Mouse (Mus musculus) C2C12 (cell line): ENCODE measurements around the gene Spc25. TPM values are rescaled to one million over a fixed set of nuclear protein-coding genes. Genes with fewer than 3 reads are reported as not detected.

Experiments used
- H3K27me3 ChIP-seq: one replicate; pipeline ENCODE4 v1.6.1; 2011; ENCODE audit not compliant: control insufficient read depth, insufficient read depth, insufficient read length
- H3K36me3 ChIP-seq: one replicate; pipeline ENCODE4 v1.6.1; 2011; ENCODE audit not compliant: control insufficient read depth, insufficient read depth
- H3K4me3 ChIP-seq: one replicate; pipeline ENCODE4 v1.5.1; 2011; ENCODE audit warnings: mild to moderate bottlenecking, control low read depth; ENCODE audit not compliant: poor library complexity, insufficient read depth, severe bottlenecking
- H3K79me2 ChIP-seq: one replicate; pipeline ENCODE4 v1.6.1; 2011; ENCODE audit not compliant: control insufficient read depth, insufficient read depth
- H3K79me3 ChIP-seq: one replicate; pipeline ENCODE4 v1.6.1; 2011; ENCODE audit warnings: low read depth, control low read depth
- H3ac ChIP-seq: one replicate; pipeline ENCODE3; 2011; ENCODE audit warnings: low read depth; ENCODE audit not compliant: control insufficient read depth, insufficient read length
- CEBPB ChIP-seq: IDR thresholded peaks from one replicate; pipeline ENCODE4 v1.6.1; 2011; ENCODE audit warnings: low read depth, mild to moderate bottlenecking, control low read depth, moderate library complexity
- CTCF ChIP-seq: IDR thresholded peaks from one replicate; pipeline ENCODE4 v1.5.1; 2011; ENCODE audit not compliant: control insufficient read depth, insufficient read depth, insufficient read length
- FOSL1 ChIP-seq: IDR thresholded peaks from one replicate; pipeline ENCODE4 v1.8.0; 2011; ENCODE audit warnings: mild to moderate bottlenecking, low read length; ENCODE audit not compliant: poor library complexity, insufficient read depth, severe bottlenecking
- MAX ChIP-seq: IDR thresholded peaks from one replicate; pipeline ENCODE4 v1.6.1; 2011; ENCODE audit warnings: mild to moderate bottlenecking, control low read depth
- MYOD1 ChIP-seq: IDR thresholded peaks from one replicate; pipeline ENCODE4 v1.6.1; 2011; ENCODE audit warnings: low read depth; ENCODE audit not compliant: control insufficient read depth, insufficient read length
- MYOG ChIP-seq: IDR thresholded peaks from one replicate; pipeline ENCODE4 v1.6.1; 2011; ENCODE audit not compliant: control insufficient read depth, insufficient read length; ENCODE audit errors: extremely low read depth
- USF1 ChIP-seq: IDR thresholded peaks from one replicate; pipeline ENCODE4 v1.6.1; 2011; ENCODE audit warnings: low read depth, mild to moderate bottlenecking, control low read depth, moderate library complexity
- long read RNA-seq, 2 experiments: library from polyadenylated mRNA; unstranded; transcript quantifications; one replicate each; pipeline ENCODE4 v2.0.0; 2019 to 2020
- polyA plus RNA-seq: library from polyadenylated mRNA; unstranded; fragments of >200 nt; fragmentation: generic; extraction: Trizol; gene quantifications from one replicate; pipeline ENCODE4 v1.2.1, GENCODE M21; 2012; ENCODE audit warnings: missing spikeins

Spc25 gene
- 29.7 TPM for polyA plus RNA-seq
- long read RNA-seq, experiment 1, transcript Spc25-201 (7 exons, 1,352 nt), result major isoform, 65 of 79 reads
- long read RNA-seq, experiment 1, partial matches to known transcripts, result 4 of 79 reads
- long read RNA-seq, experiment 1, other reads (novel, unspliced or antisense), result 8 of 79 reads
- long read RNA-seq, experiment 2, transcript Spc25-201 (7 exons, 1,352 nt), result major isoform, 129 of 145 reads
- long read RNA-seq, experiment 2, transcript Spc25-202 (7 exons, 1,527 nt), result minor isoform, 9 of 145 reads
- long read RNA-seq, experiment 2, partial matches to known transcripts, result 1 of 145 reads
- long read RNA-seq, experiment 2, other reads (novel, unspliced or antisense), result 6 of 145 reads

- Histone ChIP-seq H3K36me3 (peaks cover 28% of the 10 kb centered on the region), H3ac (peak within 1 kb of the TSS; percentile 99), H3K27me3 (no peaks in the 10 kb centered on the region), H3K4me3 (peak within 1 kb of the TSS; percentile 76), H3K79me2 (peaks cover 25% of the 10 kb centered on the region), H3K79me3 (peaks cover 16% of the 10 kb centered on the region)
- TF ChIP-seq MYOG (no peak), MAX (peak; percentile 45), CTCF (no peak), CEBPB (no peak), USF1 (no peak), MYOD1 (no peak)
These were observed at the start of gene Spc25 for GRCm38 (mm10) chr2:69205791-69206351. Spc25 (minus strand) TSS chr2:69206194.

DNA sequence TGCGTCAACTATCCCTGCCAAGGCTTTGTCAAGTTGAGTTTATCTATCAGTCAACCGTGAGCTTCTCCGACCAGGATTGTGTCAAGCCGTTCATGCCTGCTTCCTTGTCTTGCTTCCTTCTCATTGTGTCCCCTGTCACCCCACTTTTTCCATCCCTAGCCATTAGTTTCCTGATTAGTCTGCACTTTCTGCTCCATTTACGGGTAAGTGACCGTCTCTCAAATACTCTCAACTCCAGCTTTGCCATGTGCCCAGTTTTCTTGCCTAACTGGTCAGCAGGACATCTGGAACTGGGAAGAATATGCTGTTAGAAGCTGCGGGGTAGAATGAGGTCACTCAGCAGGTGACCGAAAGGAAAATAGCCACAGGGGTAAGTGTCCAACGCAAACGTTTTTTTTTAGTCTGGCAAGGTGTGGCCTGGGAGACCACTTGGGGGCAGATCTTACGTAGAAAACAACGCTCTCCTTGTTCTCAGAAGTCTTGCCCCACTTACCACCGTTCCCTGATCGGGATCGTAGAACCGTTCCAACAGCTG is 42.3 kb upstream of the Spc25 start:
- no peaks in the 10 kb centered on the region for H3K79me2 ChIP-seq
- no peaks in the 10 kb centered on the region for H3K27me3 ChIP-seq
- H3K79me3 ChIP-seq, result no peaks in the 10 kb centered on the region
- no peak overlapping the region for H3K4me3 ChIP-seq
- no peaks in the 10 kb centered on the region for H3K36me3 ChIP-seq
- no peak overlapping the region for H3ac ChIP-seq
- TF ChIP-seq USF1, result no peak
- TF ChIP-seq CEBPB, result no peak
- no peak for TF ChIP-seq FOSL1
- TF ChIP-seq MYOD1, result no peak
- no peak for TF ChIP-seq MYOG
- TF ChIP-seq CTCF, result no peak
- no peak for TF ChIP-seq MAX

DNA sequence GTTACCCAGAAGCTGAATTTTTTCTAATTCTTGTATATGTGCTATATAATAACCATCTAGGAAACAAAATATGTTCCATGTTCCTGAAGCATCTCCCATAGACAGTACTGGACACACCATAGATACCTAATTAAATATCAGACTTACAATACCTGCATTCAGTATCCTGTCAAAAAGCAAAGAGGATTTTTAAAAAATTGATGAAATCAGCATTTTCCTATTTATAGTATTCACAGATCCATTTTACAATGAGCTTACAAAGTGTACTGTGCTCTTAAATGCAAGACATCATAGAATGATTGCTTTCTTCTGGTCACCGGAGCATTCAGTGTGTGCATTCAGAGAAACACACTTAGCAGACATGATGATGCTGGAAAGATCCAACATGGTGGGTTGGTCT is 41.1 kb upstream of the Spc25 start:
- Histone ChIP-seq H3K4me3 (no peak overlapping the region), H3K79me3 (no peaks in the 10 kb centered on the region), H3K79me2 (no peaks in the 10 kb centered on the region), H3K27me3 (no peaks in the 10 kb centered on the region), H3ac (no peak overlapping the region), H3K36me3 (no peaks in the 10 kb centered on the region)
- TF ChIP-seq CEBPB, result no peak
- TF ChIP-seq CTCF, result no peak
- no peak for TF ChIP-seq USF1
- TF ChIP-seq MAX, result no peak
- TF ChIP-seq MYOG, result no peak
- TF ChIP-seq MYOD1, result no peak
- TF ChIP-seq FOSL1, result no peak

DNA sequence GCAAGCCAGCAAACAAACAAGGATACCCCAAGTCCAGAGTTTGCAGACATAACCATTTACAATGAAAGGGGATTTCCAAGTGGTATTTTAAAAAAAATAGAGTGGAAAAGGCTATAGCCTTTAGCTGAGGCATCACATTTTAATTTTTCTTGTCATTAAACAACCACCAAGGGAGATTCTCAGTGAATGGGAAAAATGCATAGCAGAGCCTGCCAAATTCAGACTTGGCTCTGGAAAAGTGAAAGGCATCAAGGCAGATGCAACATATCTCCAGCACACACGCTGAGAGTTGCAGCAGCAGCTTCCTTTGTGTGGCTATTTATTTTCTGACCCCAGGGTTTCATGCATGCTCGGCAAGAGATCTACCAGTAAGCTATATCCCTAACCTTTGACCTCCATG is 38.9 kb upstream of the Spc25 start:
- no peaks in the 10 kb centered on the region for H3K79me3 ChIP-seq
- H3K79me2 ChIP-seq, result no peaks in the 10 kb centered on the region
- H3ac ChIP-seq, result no peak overlapping the region
- TF ChIP-seq MYOD1, result no peak
- TF ChIP-seq CEBPB, result no peak
- TF ChIP-seq CTCF, result no peak
- no peak for TF ChIP-seq MYOG
- no peak for TF ChIP-seq FOSL1
- TF ChIP-seq MAX, result no peak
- TF ChIP-seq USF1, result no peak
- no peak overlapping the region for H3K4me3 ChIP-seq
- no peaks in the 10 kb centered on the region for H3K27me3 ChIP-seq
- H3K36me3 ChIP-seq, result no peaks in the 10 kb centered on the region

GRCm38 (mm10) chr2:69239315-69239714 is 33.3 kb upstream of the Spc25 start:
- peaks cover 3% of the 10 kb centered on the region for H3K27me3 ChIP-seq
- TF ChIP-seq USF1, result no peak
- no peak for TF ChIP-seq CEBPB
- TF ChIP-seq CTCF, result no peak
- no peak for TF ChIP-seq FOSL1
- no peak overlapping the region for H3K4me3 ChIP-seq
- H3K79me2 ChIP-seq, result no peaks in the 10 kb centered on the region
- no peaks in the 10 kb centered on the region for H3K36me3 ChIP-seq
- no peak overlapping the region for H3ac ChIP-seq
- H3K79me3 ChIP-seq, result no peaks in the 10 kb centered on the region
